Mouse (Mus musculus): ENCODE data around the gene 1700113H08Rik. TPM values are rescaled to one million over a fixed set of nuclear protein-coding genes. Genes with fewer than 3 reads are reported as not detected.

1700113H08Rik gene
- polyA plus RNA-seq, 1 experiment, result 0.09 TPM

DNA sequence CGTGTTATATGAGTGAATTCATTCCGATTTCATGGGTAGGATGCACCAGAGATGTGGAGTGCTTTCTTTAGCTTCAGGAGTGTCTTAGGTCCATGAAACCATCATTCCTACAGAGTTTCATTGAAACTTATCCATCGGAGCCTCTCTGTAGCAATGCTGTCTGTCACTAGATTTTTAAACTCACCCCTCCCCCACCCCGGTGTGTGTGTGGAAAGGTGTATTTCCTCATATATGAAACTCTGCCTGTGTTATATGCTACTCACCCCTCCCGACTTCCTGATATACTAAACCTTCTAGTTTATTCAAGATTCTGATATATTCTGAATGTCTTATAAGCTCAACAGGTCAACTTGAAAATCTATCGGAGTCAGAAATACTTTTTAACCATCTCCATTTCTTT is 50.5 kb downstream of the 1700113H08Rik start:
- Histone ChIP-seq H3K4me3 (ENCODE audit: extremely low read depth, insufficient read depth, insufficient read length) (no peak overlapping the region), H3K4me1 (ENCODE audit: control insufficient read depth, insufficient read depth, insufficient read length) (peaks cover 18% of the 10 kb centered on the region; the same call in 1 of the 2 replicates), H3K27ac (ENCODE audit: insufficient read depth, low read length) (peak overlapping the region; percentile 88), H3K27me3 (ENCODE audit: control insufficient read depth, insufficient read depth, low read length) (no peaks in the 10 kb centered on the region), H3K36me3 (ENCODE audit: control insufficient read depth, insufficient read depth, low read length) (no peaks in the 10 kb centered on the region)
- no peak for TF ChIP-seq POLR2A (IDR thresholded peaks at IDR 0.05; ENCODE audit: low read depth, low read length)
- TF ChIP-seq CTCF (IDR thresholded peaks at IDR 0.05; ENCODE audit: extremely low read depth, insufficient read depth, insufficient read length, insufficient replicate concordance), result no peak
- peak in 1 of 2 experiments; percentile 50 for DNase-seq (ENCODE audit: low read depth in 1 of 2, low spot score in 2 of 2)
- WGBS, result 60% methylated on average over 6 of the region's 6 CpGs

DNA sequence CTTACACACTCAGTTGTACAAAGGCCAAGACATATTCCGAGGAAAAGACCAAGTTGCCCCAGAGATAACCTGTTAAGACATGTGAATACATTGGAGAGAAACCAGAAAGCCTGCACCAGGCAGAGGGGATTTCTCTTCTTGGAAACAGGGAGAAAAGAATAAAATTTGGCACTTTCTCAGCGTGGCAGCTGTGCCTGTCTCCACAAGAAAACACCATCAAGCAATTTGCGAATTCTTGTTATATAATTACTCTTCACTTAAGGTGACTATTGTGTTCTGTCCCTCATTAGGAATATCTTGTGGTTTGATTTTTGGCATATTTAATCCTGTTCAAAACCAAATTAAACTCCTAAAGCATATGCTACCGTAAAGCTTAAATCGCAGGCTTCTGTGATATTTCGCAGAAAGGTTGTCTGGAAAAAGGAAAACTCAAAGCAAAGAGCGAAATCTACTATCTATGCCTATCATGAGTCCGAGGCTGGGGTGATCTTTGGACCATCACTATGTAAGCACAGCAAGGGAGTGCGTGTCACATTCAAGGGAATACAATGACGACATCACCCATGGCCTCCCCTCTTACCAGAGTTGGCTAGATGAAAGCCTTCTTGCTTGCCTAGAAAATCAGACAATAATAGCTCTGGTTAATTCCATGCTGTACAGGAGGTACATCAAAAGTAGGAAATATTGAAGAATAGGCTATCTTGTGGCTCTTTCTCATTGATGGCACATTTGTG is 51.4 kb downstream of the 1700113H08Rik start:
- Histone ChIP-seq H3K27me3 (ENCODE audit: control insufficient read depth, insufficient read depth, low read length) (no peaks in the 10 kb centered on the region), H3K36me3 (ENCODE audit: control insufficient read depth, insufficient read depth, low read length) (no peaks in the 10 kb centered on the region), H3K4me1 (ENCODE audit: control insufficient read depth, insufficient read depth, insufficient read length) (peaks cover 15% of the 10 kb centered on the region; the same call in 1 of the 2 replicates), H3K27ac (ENCODE audit: insufficient read depth, low read length) (peak overlapping the region; percentile 58), H3K4me3 (ENCODE audit: extremely low read depth, insufficient read depth, insufficient read length) (no peak overlapping the region)
- no peak for DNase-seq (ENCODE audit: low read depth in 1 of 2, low spot score in 2 of 2)
- WGBS, result 93% methylated on average over 10 of the region's 10 CpGs
- TF ChIP-seq POLR2A (IDR thresholded peaks at IDR 0.05; ENCODE audit: low read depth, low read length) (no peak), CTCF (IDR thresholded peaks at IDR 0.05; ENCODE audit: extremely low read depth, insufficient read depth, insufficient read length, insufficient replicate concordance) (no peak)

GRCm38 (mm10) chr10:87110909-87111308 is 53.1 kb downstream of the 1700113H08Rik start:
- TF ChIP-seq CTCF (IDR thresholded peaks at IDR 0.05; ENCODE audit: extremely low read depth, insufficient read depth, insufficient read length, insufficient replicate concordance) (no peak), POLR2A (IDR thresholded peaks at IDR 0.05; ENCODE audit: low read depth, low read length) (no peak)
- 85% methylated on average over 3 of the region's 3 CpGs for WGBS

DNA sequence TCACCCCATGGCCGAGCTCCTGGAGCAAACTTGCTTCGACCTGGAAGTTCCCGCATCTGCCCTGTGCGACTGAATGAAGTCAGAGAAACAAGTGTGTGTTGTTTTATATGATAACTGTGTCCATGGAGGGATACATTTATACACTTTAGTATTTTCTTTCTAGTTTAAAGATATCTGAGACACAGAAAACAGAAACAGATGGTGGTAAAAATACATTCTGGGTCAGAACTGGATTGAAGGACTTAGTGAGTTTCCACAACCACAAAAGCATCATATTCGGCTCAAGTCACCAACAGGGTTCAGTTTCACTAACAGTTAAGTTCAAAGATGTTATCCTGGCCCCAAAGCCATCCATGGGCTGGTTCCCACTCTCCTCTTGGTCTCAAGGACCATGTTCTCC is 67.2 kb downstream of the 1700113H08Rik start:
- no peak for TF ChIP-seq POLR2A (IDR thresholded peaks at IDR 0.05; ENCODE audit: low read depth, low read length)
- no peak for TF ChIP-seq CTCF (IDR thresholded peaks at IDR 0.05; ENCODE audit: extremely low read depth, insufficient read depth, insufficient read length, insufficient replicate concordance)
- WGBS, result 98% methylated on average over 5 of the region's 5 CpGs
- Histone ChIP-seq H3K27me3 (ENCODE audit: control insufficient read depth, insufficient read depth, low read length) (no peaks in the 10 kb centered on the region), H3K4me1 (ENCODE audit: control insufficient read depth, insufficient read depth, insufficient read length) (no peaks in the 10 kb centered on the region), H3K4me3 (ENCODE audit: extremely low read depth, insufficient read depth, insufficient read length) (no peak overlapping the region), H3K27ac (ENCODE audit: insufficient read depth, low read length) (no peak overlapping the region), H3K36me3 (ENCODE audit: control insufficient read depth, insufficient read depth, low read length) (no peaks in the 10 kb centered on the region)
- DNase-seq (ENCODE audit: low read depth in 1 of 2, low spot score in 2 of 2), result no peak

More at GRCm38 (mm10) chr10:87110909-87111308, 53.1 kb downstream of the 1700113H08Rik start:
- no peaks in the 10 kb centered on the region for H3K27me3 ChIP-seq (ENCODE audit: control insufficient read depth, insufficient read depth, low read length)
- H3K36me3 ChIP-seq (ENCODE audit: control insufficient read depth, insufficient read depth, low read length), result no peaks in the 10 kb centered on the region
- no peak overlapping the region for H3K27ac ChIP-seq (ENCODE audit: insufficient read depth, low read length)
- no peak overlapping the region for H3K4me3 ChIP-seq (ENCODE audit: extremely low read depth, insufficient read depth, insufficient read length)
- H3K4me1 ChIP-seq (ENCODE audit: control insufficient read depth, insufficient read depth, insufficient read length), result peaks cover 15% of the 10 kb centered on the region; the same call in 1 of the 2 replicates
- DNase-seq (ENCODE audit: low read depth in 1 of 2, low spot score in 2 of 2), result no peak

GRCm38 (mm10) chr10:87126186-87126824 is 68.5 kb downstream of the 1700113H08Rik start:
- Histone ChIP-seq H3K4me1 (ENCODE audit: control insufficient read depth, insufficient read depth, insufficient read length) (no peaks in the 10 kb centered on the region), H3K4me3 (ENCODE audit: extremely low read depth, insufficient read depth, insufficient read length) (no peak overlapping the region), H3K36me3 (ENCODE audit: control insufficient read depth, insufficient read depth, low read length) (no peaks in the 10 kb centered on the region), H3K27me3 (ENCODE audit: control insufficient read depth, insufficient read depth, low read length) (no peaks in the 10 kb centered on the region), H3K27ac (ENCODE audit: insufficient read depth, low read length) (no peak overlapping the region)
- DNase-seq (ENCODE audit: low read depth in 1 of 2, low spot score in 2 of 2), result peak in 1 of 2 experiments; percentile 25
- TF ChIP-seq CTCF (IDR thresholded peaks at IDR 0.05; ENCODE audit: extremely low read depth, insufficient read depth, insufficient read length, insufficient replicate concordance), result peak; percentile 51; the same call in 1 of the 2 replicates
- no peak for TF ChIP-seq POLR2A (IDR thresholded peaks at IDR 0.05; ENCODE audit: low read depth, low read length)
- WGBS, result 82% methylated on average over 12 of the region's 12 CpGs

DNA sequence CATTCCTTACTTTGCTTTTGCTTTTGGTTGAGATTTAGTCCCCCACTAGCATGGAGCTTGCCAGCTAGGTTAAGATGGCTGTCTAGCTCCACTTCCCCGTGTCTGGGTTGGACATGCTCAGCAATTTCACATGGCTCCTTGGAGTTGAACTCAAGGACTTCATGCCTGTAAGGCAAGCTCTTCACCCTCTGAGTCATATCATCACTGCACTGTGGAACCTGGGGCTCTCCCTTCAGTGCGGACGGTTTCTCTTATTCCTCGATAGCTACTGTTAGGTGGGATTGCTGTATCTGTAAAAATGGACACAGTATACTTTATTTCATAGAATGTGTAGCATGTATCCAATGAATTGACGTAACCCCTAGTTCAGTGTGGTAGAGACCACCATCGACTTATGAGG is 93.2 kb downstream of the 1700113H08Rik start:
- Histone ChIP-seq H3K27me3 (ENCODE audit: control insufficient read depth, insufficient read depth, low read length) (no peaks in the 10 kb centered on the region; the same call in 1 of the 2 replicates), H3K4me1 (ENCODE audit: control insufficient read depth, insufficient read depth, insufficient read length) (no peaks in the 10 kb centered on the region), H3K4me3 (ENCODE audit: extremely low read depth, insufficient read depth, insufficient read length) (no peak overlapping the region), H3K27ac (ENCODE audit: insufficient read depth, low read length) (no peak overlapping the region), H3K36me3 (ENCODE audit: control insufficient read depth, insufficient read depth, low read length) (no peaks in the 10 kb centered on the region)
- 92% methylated on average over 6 of the region's 6 CpGs for WGBS
- no peak for DNase-seq (ENCODE audit: low read depth in 1 of 2, low spot score in 2 of 2)
- TF ChIP-seq CTCF (IDR thresholded peaks at IDR 0.05; ENCODE audit: extremely low read depth, insufficient read depth, insufficient read length, insufficient replicate concordance), result no peak
- TF ChIP-seq POLR2A (IDR thresholded peaks at IDR 0.05; ENCODE audit: low read depth, low read length), result no peak

All from spleen, adult 2 months (tissue).